Mouse (Mus musculus) hindbrain, embryonic 14.5 days (tissue): ENCODE measurements around the gene Iqschfp. TPM values are rescaled to one million over a fixed set of nuclear protein-coding genes. Genes with fewer than 3 reads are reported as not detected.
"Not testable (repeated sequence)": the region's sequence is repeated elsewhere in the genome, so short reads cannot be mapped to it uniquely, and the experiment has no call there.

ENCODE experiments used
- ATAC-seq: fragments of 200-750 bp; cut with Nextera tagmentation; 2 replicates; pipeline ENCODE4 v1.8.0; 2017; ENCODE audit warnings: moderate number of reproducible peaks, mild to moderate bottlenecking, moderate TSS enrichment, moderate library complexity; ENCODE audit not compliant: low FRiP score
- DNase-seq: peaks from one replicate; pipeline ENCODE4 v3.0.0-alpha.2; 2015; ENCODE audit warnings: low spot score
- H3K27ac ChIP-seq: fragments of 300-500 bp; sonication (generic); 2 replicates; pipeline ENCODE4 v1.5.1; 2014; ENCODE audit warnings: mild to moderate bottlenecking, moderate library complexity
- H3K27me3 ChIP-seq: fragments of 300-500 bp; sonication (generic); 2 replicates; pipeline ENCODE4 v1.6.1; 2014; ENCODE audit warnings: mild to moderate bottlenecking, low read length, mixed read lengths; ENCODE audit not compliant: control insufficient read depth, insufficient read depth
- H3K36me3 ChIP-seq: fragments of 300-500 bp; sonication (generic); replicated peaks from 2 replicates; pipeline ENCODE4 v1.6.1; 2014; ENCODE audit not compliant: control insufficient read depth, insufficient read depth
- H3K4me1 ChIP-seq: fragments of 300-500 bp; sonication (generic); replicated peaks from 2 replicates; pipeline ENCODE4 v1.6.1; 2014; ENCODE audit warnings: antibody characterized with exemption, low read length, mixed read lengths; ENCODE audit not compliant: control insufficient read depth, insufficient read depth
- H3K4me2 ChIP-seq: fragments of 300-500 bp; sonication (generic); replicated peaks from 2 replicates; pipeline ENCODE4 v1.6.1; 2014; ENCODE audit warnings: mild to moderate bottlenecking, moderate library complexity
- H3K4me3 ChIP-seq: fragments of 300-500 bp; sonication (generic); replicated peaks from 2 replicates; pipeline ENCODE4 v1.5.1; 2014; ENCODE audit warnings: mild to moderate bottlenecking, low read length
- H3K9ac ChIP-seq: fragments of 300-500 bp; sonication (generic); 2 replicates; pipeline ENCODE4 v1.6.1; 2014
- H3K9me3 ChIP-seq: fragments of 300-500 bp; sonication (generic); 2 replicates; pipeline ENCODE4 v1.6.1; 2016; ENCODE audit warnings: low read length; ENCODE audit not compliant: control insufficient read depth
- WGBS: fragments of 180-500 bp; shearing (Covaris S2); extraction: QIAGEN DNeasy Blood & Tissue Kit; methylation state at CpG from one replicate; pipeline ENCODE4 v1.1.7; 2014; 5-methylcytosine and 5-hydroxymethylcytosine counted together
- polyA plus RNA-seq: library from polyadenylated mRNA; unstranded; fragments of >200 nt; fragmentation: Nextera tagmentation; extraction: Ambion mirVana; gene quantifications from 2 replicates; pipeline ENCODE4 v1.2.1, GENCODE M21; 2014

Gene Iqschfp
- polyA plus RNA-seq, 1 experiment from 2014 or later = 7.5 TPM

DNA sequence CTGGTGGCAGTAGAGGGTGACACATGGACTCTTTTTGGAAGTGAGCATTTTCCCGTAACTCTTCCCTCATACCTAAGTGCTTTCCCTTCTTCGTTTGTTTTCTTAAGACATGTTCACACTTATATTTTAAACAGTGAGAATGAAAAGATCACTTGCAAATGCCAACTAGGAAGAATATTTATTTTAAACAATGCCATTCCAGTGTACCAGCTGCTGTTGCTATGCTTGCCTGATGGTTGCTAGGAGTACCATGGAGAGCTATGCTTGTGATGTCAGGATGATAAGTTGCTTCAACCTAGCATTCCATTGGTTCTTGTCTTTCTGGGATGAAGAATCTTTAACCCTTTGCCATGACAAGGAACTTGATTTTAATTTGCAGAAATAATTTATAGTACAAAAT, 193.0 kb downstream of the Iqschfp start:
- no peak overlapping the region for H3K27ac ChIP-seq
- H3K4me1 ChIP-seq = no peaks in the 10 kb centered on the region
- no peak for ATAC-seq
- WGBS = 56% methylated on average over 2 of the region's 2 CpGs
- no peak overlapping the region for H3K4me3 ChIP-seq
- no peak overlapping the region for H3K9ac ChIP-seq
- no peaks in the 10 kb centered on the region for H3K36me3 ChIP-seq
- no peak for DNase-seq
- no peaks in the 10 kb centered on the region for H3K27me3 ChIP-seq
- no peak overlapping the region for H3K4me2 ChIP-seq
- no peaks in the 10 kb centered on the region for H3K9me3 ChIP-seq

DNA sequence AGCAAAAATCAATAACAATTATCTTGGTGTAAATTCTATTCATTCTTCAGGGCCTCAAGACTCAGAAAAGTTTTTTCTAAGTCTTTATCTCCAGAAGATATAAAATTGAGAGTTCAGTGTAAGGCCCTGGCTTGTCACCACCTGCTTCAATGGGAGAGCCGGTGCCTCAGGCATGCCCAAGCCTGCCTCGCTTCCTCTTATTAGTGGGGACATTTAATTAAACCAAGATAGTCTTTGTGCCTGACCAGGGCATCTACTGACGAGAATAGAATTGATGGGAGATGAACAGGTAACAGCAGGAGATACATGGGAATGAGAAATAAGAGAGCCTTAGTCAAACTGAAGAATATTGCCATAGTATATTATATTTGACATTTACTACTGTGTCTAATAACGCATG, 200.1 kb downstream of the Iqschfp start:
- Histone ChIP-seq H3K36me3 (no peaks in the 10 kb centered on the region), H3K4me2 (no peak overlapping the region), H3K9me3 (no peaks in the 10 kb centered on the region), H3K27ac (no peak overlapping the region), H3K9ac (no peak overlapping the region), H3K4me3 (no peak overlapping the region), H3K27me3 (no peaks in the 10 kb centered on the region), H3K4me1 (no peaks in the 10 kb centered on the region)
- WGBS = 64% methylated on average over 4 of the region's 4 CpGs
- DNase-seq = no peak
- ATAC-seq = no peak

DNA sequence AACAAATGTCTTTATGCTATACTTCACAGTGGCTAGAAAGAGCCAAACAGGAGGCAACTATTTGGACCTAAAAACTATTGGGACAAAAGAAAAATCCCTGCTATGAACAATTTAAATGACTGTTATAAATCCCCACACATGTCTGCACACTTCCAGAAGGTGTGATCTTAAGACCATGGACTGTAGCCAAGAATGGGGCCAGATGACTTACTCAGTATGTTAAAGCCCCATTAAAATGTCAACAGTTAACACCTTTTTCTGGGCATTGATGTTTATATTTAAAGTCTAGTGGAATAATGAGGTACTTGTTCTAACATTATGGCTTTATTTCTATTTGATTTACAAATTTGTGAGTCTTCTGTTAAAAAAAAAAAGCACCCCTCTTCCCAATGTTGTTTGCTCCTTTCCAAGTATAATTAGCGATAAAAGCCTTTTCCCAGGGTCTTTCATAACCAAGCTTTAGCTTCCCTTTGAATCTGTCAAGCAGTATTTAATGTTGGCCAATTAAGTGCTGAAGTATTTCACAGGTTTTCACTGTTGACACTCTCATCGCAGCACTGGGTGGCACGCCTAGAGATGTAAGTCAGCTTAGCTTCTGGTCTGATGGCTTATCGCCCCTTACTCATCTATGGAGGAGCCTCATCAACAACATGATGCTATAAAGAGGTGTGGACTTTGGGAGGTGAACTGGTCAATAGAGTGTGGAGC, 204.8 kb downstream of the Iqschfp start:
- Histone ChIP-seq H3K4me2 (no peak overlapping the region), H3K9ac (no peak overlapping the region), H3K27me3 (no peaks in the 10 kb centered on the region), H3K4me1 (no peaks in the 10 kb centered on the region), H3K4me3 (no peak overlapping the region), H3K27ac (no peak overlapping the region), H3K9me3 (no peaks in the 10 kb centered on the region), H3K36me3 (no peaks in the 10 kb centered on the region)
- DNase-seq (no peak), ATAC-seq (no peak)
- 85% methylated on average over 4 of the region's 4 CpGs for WGBS

DNA sequence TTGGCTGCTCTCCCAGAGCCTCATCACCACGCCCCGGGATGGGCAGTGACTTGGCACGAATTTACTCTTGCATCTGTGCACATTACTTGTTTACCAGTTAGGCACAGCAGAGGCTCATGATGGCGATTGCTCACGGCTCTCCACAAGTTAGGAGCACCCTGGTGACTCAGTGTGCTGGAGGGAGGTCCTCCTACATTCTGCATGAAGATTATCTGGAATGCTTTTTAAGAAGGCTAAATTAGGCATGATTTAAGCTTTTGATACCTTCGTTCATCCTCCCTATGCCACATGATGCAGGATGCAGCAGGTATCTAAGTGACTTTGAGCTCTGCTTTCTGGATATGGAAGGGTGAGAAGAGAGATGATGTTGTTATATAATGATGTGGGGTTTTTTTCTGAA, 207.5 kb downstream of the Iqschfp start:
- not testable (repeated sequence) for H3K27ac ChIP-seq, ATAC-seq, H3K36me3 ChIP-seq, H3K4me3 ChIP-seq, H3K4me2 ChIP-seq, H3K9ac ChIP-seq, H3K9me3 ChIP-seq, H3K4me1 ChIP-seq, DNase-seq, H3K27me3 ChIP-seq
- WGBS = 91% methylated on average over 6 of the region's 6 CpGs

DNA sequence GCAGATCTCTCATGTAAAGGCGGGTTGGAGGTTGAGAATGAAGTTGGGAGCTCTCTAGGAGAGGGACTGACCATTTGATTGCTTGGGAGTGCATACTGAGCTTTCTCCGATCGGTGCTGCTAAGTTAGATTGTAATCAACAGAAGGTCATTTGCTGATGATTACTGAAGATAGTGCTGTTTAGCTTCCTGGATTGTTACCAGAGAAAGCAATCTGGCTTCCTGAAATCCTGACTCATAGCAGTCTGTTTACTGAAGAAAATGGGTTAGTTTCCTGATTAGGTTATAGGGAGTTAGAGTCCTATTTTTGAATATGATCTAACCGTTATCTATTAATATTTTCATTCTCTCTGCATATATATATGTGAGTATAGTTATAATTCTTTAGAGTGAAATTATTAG, 209.3 kb downstream of the Iqschfp start:
- peaks cover 10% of the 10 kb centered on the region; the same call in 1 of the 2 replicates for H3K4me1 ChIP-seq
- no peak for DNase-seq
- no peaks in the 10 kb centered on the region for H3K36me3 ChIP-seq
- H3K27ac ChIP-seq = no peak overlapping the region
- no peak for ATAC-seq
- no peak overlapping the region for H3K4me2 ChIP-seq
- no peaks in the 10 kb centered on the region for H3K9me3 ChIP-seq
- no peaks in the 10 kb centered on the region for H3K27me3 ChIP-seq
- H3K9ac ChIP-seq = no peak overlapping the region
- no peak overlapping the region for H3K4me3 ChIP-seq
- WGBS = 87% methylated on average over 4 of the region's 4 CpGs

DNA sequence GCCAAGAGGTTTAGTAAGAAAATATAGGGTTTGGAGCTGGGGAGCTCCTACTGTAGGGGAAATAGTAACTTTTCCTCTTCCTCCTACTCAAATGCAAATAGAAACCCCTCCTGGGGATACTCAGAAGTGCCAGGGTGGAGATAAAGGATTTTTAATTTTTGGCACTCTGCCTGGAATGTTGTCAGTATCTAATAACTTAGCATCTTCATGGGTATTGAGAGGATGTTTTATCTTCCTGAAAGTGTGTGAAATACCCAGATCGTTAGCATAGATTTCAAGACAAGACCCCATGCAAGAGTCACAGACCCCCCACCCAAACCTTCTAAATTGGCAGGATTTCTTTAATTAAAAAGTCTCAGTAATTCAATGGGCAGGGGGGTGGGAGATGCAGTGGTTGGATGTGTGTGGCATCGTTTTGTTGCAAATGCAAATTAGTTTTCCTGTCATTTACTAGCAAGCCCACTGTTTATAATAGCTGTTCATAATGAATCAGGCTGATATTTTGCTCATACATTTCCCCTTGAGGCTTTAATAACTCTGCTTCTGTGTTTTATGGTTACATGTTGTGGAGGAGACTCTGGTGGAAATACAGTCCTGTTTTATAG, 213.2 kb downstream of the Iqschfp start:
- ATAC-seq = peak; percentile 75; the same call in 1 of the 2 replicates
- WGBS = 43% methylated on average over 2 of the region's 2 CpGs
- H3K9ac ChIP-seq = no peak overlapping the region
- H3K9me3 ChIP-seq = no peaks in the 10 kb centered on the region
- 0 out of 2 replicates have a peak overlapping the region, but pooled peaks have one; percentile 38 for H3K27ac ChIP-seq
- no peaks in the 10 kb centered on the region for H3K27me3 ChIP-seq
- peaks cover 10% of the 10 kb centered on the region; the same call in 1 of the 2 replicates for H3K4me1 ChIP-seq
- DNase-seq = no peak
- H3K4me2 ChIP-seq = no peak overlapping the region
- no peak overlapping the region for H3K4me3 ChIP-seq
- H3K36me3 ChIP-seq = no peaks in the 10 kb centered on the region

DNA sequence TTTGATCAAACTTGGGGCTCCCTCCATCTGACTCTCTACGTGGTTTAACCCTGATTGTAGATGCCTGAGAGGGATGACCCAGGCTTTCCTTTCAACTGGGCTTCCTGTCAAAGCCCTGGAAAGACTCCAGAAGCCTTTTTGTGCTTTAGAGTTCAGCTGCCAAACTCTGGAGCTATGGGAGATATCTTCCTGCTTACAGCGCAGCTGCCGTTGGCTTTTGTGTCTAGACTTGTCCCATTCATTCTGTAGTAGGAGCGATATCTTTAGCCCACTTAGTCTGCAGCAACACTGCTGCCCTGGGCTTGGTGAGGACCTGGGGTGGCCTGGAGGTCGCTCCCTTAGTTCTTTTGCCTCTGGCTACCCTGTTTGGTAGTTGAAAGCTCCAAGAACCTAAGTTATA, 229.3 kb downstream of the Iqschfp start:
- WGBS = 67% methylated on average over 5 of the region's 5 CpGs
- no peak for ATAC-seq
- no peaks in the 10 kb centered on the region for H3K36me3 ChIP-seq
- no peaks in the 10 kb centered on the region for H3K9me3 ChIP-seq
- DNase-seq = no peak
- H3K27ac ChIP-seq = no peak overlapping the region
- no peak overlapping the region for H3K9ac ChIP-seq
- no peak overlapping the region for H3K4me3 ChIP-seq
- H3K27me3 ChIP-seq = no peaks in the 10 kb centered on the region
- H3K4me1 ChIP-seq = no peaks in the 10 kb centered on the region
- no peak overlapping the region for H3K4me2 ChIP-seq

DNA sequence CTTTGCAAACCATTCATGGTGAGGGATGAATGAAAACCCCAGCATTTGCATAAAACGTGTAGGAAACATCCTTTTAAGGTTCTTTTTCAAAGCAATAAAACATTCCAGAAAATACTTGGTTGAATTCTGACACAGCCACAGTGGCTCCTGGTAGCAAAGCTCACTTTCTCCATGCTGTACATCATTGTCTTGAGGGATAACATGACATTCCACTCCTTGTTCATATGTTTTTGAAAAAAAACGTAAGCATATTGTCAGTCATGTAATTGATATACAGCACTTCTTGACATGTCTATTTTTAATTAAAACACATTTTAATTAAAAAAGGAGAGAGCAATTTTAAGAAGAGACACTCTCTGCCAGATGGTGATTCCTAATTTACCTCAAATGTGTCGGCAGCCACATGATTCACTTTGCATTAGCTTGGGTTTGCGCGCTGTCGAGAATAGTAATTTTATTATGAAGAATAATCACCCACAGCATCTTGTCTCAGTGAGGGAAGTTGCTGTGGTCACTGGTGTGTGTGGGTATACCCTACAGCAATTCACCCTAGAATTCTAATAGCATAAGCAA, 234.3 kb downstream of the Iqschfp start:
- H3K9ac ChIP-seq = no peak overlapping the region
- H3K4me2 ChIP-seq = no peak overlapping the region
- ATAC-seq (no peak), DNase-seq (no peak)
- 43% methylated on average over 6 of the region's 6 CpGs for WGBS
- H3K27me3 ChIP-seq = no peaks in the 10 kb centered on the region
- peak overlapping the region; percentile 32; the same call in 1 of the 2 replicates for H3K27ac ChIP-seq
- H3K4me1 ChIP-seq = no peaks in the 10 kb centered on the region
- no peak overlapping the region for H3K4me3 ChIP-seq
- H3K9me3 ChIP-seq = no peaks in the 10 kb centered on the region
- no peaks in the 10 kb centered on the region for H3K36me3 ChIP-seq

DNA sequence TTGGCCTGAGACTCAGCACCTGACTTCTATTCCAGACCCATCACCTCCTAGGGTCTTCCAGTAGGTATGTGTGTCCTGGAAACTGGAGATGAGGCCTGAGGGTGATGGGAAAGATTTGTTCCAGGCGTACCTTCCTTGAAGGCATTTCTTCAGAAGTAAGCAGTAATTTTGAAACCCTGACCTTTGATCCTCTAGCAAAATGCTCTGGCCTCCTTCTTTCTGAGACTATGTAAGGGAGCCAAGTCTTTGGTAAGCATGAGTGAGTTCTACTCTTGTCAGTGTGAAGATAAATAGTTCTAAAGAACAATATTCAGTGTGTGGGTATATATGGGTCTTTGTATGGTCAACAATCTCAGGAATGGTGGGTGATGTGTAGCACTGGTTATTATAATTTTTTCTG, 238.4 kb downstream of the Iqschfp start:
- Histone ChIP-seq H3K27ac (no peak overlapping the region), H3K36me3 (no peaks in the 10 kb centered on the region), H3K4me2 (no peak overlapping the region), H3K9me3 (no peaks in the 10 kb centered on the region), H3K27me3 (no peaks in the 10 kb centered on the region), H3K4me3 (no peak overlapping the region), H3K4me1 (no peaks in the 10 kb centered on the region), H3K9ac (no peak overlapping the region)
- ATAC-seq = no peak
- DNase-seq = no peak
- WGBS = 81% methylated on average over 1 of the region's 1 CpGs
